ENCODE assay signal across 25 mouse cellular contexts in the genomic region with DNA sequence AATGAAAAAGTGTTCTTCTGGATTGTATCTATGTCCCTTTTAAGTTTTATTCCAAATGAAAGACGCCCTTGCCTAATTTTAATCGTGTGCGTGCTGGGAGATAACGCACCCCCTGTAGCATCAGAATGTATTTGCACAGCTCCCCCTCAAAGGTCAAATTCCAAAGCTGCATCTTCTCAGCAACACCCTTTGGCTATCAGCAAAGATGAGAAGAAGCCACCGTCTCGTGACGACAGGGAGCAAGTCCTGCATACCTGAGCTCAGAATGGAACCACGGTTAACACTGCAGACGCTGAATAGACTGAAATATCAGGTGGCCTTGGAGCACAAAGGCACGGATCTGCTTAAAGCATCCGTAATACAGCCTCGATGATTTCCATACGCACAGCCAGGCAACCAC.
"Had no signal": no experiment of that assay in that cellular context is flagged by ENCODE, and none has a peak within 500 bp of the region (broad histone marks: within the 10 kb centered on the region; RNA-seq: fewer than 3 reads in every experiment).

No protein-coding gene starts in this region.

- H3K4me3 ChIP-seq: gastrocnemius, adult 2 months; hindbrain, embryonic 10.5 days; hindbrain, embryonic 12.5 days; intestine, embryonic 15.5 days; layer of hippocampus, adult 2 months; left cerebral cortex, adult 2 months; limb, embryonic 10.5 days; limb, embryonic 12.5 days; liver, embryonic 13.5 days had no signal

- H3K4me2 ChIP-seq: hindbrain, embryonic 12.5 days; hindbrain, embryonic 14.5 days; intestine, embryonic 15.5 days; limb, embryonic 12.5 days; liver, embryonic 11.5 days; liver, embryonic 13.5 days had no signal

- H3K27ac ChIP-seq: gastrocnemius, adult 2 months; hindbrain, embryonic 10.5 days; hindbrain, embryonic 12.5 days; hindbrain, embryonic 14.5 days; intestine, embryonic 15.5 days; layer of hippocampus, adult 2 months; left cerebral cortex, adult 2 months; limb, embryonic 10.5 days; liver, embryonic 13.5 days had no signal

- H3K4me1 ChIP-seq: hindbrain, embryonic 12.5 days; intestine, embryonic 15.5 days had no signal

- H3K9ac ChIP-seq: hindbrain, embryonic 12.5 days; hindbrain, embryonic 14.5 days; intestine, embryonic 15.5 days; limb, embryonic 12.5 days; liver, embryonic 13.5 days had no signal

- H3K27me3 ChIP-seq: hindbrain, embryonic 12.5 days; intestine, embryonic 15.5 days; limb, embryonic 12.5 days; liver, embryonic 13.5 days had no signal

- H3K36me3 ChIP-seq: hindbrain, embryonic 10.5 days; hindbrain, embryonic 12.5 days; intestine, embryonic 15.5 days had no signal

- H3K9me3 ChIP-seq: hindbrain, embryonic 10.5 days; hindbrain, embryonic 12.5 days; intestine, embryonic 15.5 days; limb, embryonic 10.5 days; limb, embryonic 12.5 days; liver, embryonic 13.5 days had no signal

- DNase-seq: gastrocnemius, adult 2 months; gastrocnemius, postnatal 10 days; gastrocnemius, postnatal 25 days; heart, adult 18-20 months; heart, postnatal 10 days; heart, postnatal 36 days; kidney, adult 18-20 months; kidney, adult 8-10 months; kidney, postnatal 10 days; kidney, postnatal 25 days; kidney, postnatal 4 days; liver; liver, embryonic 13.5 days had no signal

- ATAC-seq: hindbrain, embryonic 16.5 days; inflammation-experienced regulatory T-cells, adult 6 months; intestine, embryonic 15.5 days; intestine, postnatal 0 days had no signal
